Mouse (Mus musculus) cerebellum, postnatal 36 days (tissue): ENCODE results near the gene Cnga1.
"Not testable (repeated sequence)": the region's sequence is repeated elsewhere in the genome, so short reads cannot be mapped to it uniquely, and the experiment has no call there.

ENCODE experiments used
- DNase-seq, 2 experiments: peaks; one replicate each; pipeline ENCODE4 v3.0.0; 2021 to 2022; ENCODE audit warnings: mixed read lengths in 2 of 2

The Cnga1 gene

DNA sequence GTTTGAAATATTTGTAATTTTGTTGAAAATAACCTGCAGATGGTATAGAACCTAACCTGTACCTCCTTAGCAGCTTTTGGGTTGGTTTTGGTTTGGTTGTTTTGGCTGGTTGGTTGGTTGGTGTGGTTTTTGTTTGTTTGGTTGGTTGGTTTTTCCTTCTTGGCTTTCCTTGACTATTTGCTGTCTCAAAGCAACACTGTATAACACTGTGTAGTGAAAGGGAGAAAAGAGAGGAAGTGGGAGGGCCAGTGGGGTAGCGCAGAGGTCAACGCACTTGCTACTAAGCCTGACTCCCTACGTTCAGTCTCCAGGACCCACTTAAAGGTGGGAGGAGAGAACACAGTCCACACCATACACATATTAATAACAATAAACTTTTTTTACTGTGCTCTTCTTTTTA, 7.5 kb downstream of the Cnga1 start:
- DNase-seq, result no peak

DNA sequence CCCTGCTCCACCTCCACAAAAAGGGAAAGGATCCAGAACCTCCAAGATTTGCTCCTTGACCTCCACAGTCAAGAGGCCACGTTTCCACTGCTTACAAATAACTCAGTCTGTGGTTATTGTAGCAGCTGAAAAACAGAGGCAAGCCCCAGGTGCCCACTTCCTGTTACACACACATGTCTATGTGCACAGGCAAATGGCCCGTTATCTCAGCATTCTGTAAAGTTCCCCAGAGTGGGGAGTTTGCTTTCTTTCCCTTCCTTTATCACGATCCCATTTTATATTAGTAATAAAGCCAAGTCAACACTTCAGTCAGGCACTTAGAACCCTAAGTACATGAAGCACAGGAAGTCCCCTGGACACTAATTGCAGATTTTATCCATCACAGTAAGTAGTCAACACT, 8.0 kb downstream of the Cnga1 start:
- no peak for DNase-seq

DNA sequence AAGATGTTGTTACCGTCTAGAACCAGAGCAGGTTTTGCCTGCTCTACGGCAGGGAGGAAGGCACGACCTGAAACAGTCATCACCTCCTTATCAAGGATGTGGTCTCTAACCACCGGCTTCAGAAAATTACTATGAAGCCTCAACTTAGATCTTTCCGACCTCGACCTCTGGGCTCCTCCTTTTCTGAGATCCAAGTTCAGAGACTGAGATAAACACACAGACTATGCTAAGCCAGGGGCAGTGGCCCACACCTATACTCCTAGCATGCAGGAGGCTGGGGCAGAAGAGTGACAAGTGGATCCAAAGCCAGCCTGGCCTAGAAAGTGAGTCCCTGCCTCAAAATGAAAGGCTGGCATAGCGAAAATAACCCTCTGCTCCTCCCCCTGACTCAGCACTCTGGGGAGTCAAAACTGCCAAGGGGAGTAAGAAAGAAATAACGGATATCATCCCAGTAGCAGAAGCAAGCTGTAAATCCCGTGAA, 9.2 kb downstream of the Cnga1 start:
- DNase-seq, result no peak

DNA sequence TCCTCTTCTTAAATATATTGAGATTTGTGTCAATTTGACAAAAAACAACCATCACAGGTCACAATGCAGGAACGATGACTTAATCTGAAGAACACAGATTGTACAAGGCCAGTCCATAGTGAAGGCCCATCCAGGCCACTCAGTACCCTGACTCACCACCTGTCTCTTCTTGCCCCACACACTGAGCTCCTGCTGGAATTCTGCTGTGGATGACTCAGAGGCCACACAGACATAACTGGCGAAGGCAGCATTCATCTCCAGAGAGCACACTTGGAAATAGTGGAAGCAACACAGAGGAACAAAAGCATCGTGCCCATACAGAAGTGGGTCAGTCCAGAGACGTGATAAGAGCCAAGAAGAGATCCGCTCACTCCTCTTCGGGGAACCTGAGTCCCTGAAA, 14.0 kb downstream of the Cnga1 start:
- DNase-seq, result no peak

DNA sequence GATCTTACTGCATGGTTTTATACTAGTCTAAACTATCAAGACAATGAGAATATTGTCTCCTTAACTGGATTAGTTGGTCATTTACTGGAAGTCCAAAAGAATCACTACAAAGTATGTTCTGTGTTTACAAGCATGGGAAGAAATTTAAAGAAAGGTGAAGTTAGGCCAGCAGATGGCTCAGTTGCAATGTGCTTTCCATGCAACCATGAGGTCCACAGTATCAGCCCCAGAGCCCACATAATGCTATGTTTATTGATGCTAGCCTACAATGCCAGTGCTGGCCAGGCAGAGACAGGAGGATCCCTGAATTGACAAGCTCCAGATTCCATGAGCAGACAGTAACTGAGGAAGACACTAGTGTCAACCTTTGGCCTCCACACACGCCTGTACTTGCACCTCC, 23.1 kb downstream of the Cnga1 start:
- no peak for DNase-seq

DNA sequence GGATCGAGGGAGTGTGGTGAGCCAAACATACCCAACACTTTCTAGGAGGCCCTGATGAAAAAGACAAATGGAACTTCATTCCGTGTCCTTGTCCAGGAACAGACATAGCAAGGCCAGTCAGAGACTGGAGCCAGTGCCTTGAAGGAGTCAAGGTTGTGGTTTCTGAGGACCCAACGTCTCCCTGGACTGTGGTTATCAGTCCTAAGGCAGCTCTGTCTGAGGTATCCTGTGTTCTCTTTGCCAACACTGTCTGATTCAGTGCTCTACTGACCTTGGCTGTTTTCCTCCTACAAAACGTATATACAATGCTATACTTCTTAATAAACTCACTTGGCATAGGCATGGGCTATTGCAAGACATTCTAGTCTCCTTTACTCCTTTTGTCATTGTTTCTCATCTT, 26.7 kb downstream of the Cnga1 start:
- no peak for DNase-seq

DNA sequence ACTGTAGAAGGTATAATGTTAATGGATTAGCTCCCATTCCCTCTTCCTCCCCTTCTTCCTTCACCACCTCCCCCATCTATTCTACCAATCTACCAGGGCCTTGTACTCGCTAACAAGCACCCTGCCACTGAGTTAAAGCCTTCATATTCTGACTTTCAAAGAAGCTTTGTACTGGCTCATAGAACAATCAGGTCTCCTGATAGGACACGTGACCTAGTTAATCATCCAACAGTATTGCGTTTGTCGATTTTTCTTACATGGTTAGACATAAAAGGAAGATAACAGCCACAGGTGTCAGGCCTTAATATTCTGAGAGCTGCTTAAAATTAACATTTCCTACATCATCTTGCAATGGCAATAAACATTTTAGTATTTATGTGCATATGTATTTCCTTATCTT, 40.9 kb downstream of the Cnga1 start:
- no peak for DNase-seq

DNA sequence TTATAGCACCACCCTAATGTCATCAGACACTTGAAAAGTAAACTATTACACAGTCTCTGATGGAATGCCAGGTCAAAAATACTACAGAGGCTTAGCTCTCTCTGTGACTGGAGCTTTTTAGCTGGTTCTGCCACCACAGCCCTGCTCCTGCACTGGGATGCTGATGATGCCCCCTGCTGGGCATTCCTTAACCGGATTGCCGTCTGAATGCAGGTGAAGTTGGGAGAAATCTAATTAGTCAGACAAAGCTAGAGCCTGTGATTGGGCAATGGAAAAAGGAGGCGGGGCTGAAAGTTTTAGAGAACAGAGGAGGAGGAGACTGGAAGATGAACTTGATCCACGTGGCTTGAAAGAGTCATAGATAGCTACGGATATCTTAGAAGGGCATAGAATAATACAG, 43.1 kb downstream of the Cnga1 start:
- DNase-seq, result peak; percentile 6 to 7

DNA sequence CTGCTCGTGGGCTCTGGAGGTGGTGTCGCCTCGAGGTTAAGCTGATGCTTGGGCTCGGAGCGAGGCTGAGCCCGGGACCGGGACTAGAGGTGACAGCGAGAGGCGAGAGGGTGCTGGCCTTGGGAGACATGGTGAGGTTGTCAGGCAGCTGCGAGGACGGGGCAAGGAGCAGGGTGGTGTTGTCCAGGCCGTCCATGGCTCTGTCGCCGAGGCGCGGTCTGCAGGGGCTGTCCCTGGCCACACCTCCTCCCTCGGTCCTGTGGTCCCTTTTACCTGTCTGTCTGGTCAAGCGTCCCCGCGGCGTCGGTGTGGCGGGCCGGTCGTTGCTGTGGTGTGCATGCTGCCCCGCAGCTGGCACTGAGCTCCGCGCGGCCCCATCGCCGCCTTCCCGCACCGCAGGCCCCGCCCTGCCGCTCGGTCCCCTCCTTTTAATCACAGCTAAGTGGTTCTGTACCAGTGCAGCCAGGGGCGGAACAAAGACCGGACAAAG, 56.8 kb downstream of the Cnga1 start, which contains the start of gene Gm5868:
Gene Gm5868 (minus strand): TSS at position 360 of the 490 bp plus-strand sequence.
- DNase-seq, result no peak

DNA sequence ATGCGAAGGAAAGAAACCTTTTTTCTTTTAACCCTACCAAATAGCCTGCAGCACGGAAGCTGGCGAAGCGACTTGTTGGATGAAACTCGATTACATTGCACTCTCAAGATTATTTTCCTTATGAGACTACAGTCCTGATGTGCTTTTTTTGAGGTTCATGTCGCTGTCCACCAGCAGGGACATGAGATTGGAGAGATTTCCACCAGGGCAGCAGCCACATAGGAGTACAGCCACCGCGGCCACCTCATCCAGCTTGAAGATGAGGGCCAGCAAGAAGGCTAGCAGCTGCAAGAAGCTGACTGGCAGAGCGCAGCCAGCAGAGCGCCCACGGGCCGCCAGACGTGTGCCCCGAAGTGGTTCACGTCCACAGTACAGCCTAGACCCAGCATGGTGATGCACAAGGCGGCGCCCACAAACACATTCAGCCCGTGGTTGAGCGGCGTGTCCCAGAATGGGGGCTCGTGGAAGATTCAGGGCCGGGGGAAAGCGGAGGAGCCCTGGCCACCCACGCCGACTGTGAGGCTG, 57.3 kb downstream of the Cnga1 start:
- not testable (repeated sequence) for DNase-seq

DNA sequence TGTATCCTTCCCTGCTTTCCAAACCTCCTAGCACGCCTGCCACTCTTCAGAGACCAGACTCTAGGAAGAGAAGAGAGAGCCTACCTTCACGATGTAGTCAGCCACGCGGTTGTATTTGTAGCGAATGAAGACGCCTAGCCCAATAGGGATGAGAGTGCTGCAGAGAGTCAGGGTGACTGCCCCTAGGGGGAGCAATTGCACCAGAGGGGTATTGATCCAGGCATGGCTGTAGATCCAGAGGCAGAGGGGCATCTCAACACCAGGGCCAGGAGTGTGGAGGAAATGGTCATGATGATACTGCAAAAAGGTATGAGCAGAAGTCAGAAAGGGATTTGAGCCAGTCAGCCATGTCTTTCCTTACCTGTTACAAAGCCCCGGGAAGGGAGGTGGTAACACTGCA, 58.0 kb downstream of the Cnga1 start:
- not testable (repeated sequence) for DNase-seq

DNA sequence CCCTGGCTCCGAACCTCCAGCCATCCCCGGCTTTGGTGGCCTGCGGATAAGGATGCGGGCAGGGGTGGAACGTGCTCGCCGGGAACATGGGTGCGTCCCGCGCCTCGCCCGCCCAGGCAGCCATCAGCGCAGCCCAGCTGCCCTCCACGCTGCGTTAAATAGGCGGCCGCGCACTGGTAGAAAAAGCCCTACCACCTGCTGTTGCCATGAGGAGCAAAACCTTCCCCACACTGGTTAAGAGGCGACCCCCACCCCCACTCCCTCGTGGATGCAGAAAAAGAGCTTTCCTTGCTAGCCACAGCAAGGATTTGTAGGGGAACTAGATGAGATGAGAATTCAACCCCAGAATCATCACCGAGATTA, 63.1 kb downstream of the Cnga1 start, which contains the start of gene Zar1:
Gene Zar1 (minus strand): TSS at position 285 of the 363 bp plus-strand sequence.
- not testable (repeated sequence) for DNase-seq

DNA sequence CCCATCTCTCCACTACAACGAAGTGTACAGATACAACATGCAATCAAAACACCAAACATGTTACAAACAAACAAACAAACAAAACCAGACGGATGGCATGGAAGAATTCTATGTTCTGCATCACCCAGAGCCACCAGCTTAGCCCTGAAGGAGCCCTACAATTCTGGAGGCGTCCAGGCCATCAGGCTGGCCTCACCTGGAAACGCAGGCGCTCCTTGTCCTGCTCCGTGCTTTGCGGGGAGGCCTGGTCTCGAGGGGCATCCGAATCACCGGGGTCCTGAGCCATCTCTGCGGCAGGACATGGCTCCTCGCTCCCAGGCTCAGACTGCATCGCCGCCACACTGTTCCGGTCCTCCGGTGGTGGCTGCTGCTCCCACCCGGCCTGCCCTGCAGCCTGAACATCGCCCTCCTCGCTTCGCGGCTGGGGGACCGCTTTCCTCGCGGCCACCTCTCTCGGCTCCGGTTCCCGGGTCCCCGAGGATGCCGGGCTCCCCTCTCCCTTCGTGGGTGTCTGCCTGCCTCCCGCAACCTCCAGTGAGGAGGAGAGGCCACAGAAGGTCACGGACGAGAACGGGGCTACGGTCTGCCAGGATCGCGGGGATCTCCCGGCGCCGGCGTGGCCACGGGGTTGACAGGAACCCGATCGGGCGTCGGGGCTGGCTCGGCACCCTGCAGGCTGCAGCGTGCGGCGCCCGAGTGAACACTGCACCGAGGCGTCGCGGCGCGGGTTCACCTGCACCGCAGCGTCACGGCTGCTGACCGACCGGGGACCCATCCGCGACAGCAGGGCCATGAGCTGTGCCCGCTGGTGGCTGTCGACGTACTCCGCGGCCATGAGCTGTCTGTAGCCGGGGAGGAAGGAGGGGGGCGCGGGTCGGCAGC, 63.7 kb downstream of the Cnga1 start:
- not testable (repeated sequence) for DNase-seq

DNA sequence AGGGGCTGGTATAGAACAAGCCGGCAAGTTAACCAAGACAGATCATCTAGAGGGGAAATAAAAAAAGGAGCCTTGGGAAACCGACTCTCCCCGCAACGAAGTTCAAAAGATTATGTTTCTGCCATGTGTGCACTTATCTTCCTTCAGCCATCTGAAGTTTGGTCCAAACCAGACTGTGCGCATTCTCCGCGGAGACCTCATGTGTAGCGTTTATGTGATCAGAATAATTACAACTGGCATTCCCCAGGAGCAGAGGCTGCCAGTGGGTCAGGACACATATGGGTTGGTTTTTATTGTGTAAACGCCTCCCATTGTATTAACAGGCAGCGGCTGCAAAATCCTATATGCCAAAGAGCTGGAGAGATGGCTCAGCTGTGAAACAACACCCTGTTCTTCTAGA, 64.5 kb downstream of the Cnga1 start:
- not testable (repeated sequence) for DNase-seq

DNA sequence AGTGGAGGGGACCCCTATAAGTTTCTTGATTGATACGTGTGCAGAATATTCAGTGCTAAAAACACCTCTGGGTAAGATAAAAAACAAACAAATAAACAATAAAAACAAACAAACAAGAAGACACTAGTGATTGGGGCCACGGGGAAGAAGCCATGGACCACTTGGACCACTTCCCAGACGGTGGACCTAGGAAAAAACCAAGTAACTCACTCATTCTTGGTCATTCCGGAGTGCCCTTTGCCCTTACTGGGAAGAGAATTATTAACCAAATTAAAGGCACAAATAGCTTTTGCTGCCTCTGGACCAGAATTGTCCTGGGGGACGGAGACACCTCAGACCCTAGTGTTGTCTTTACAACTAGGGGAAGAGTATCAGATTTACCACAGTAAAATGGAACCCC, 78.5 kb downstream of the Cnga1 start:
- no peak for DNase-seq

DNA sequence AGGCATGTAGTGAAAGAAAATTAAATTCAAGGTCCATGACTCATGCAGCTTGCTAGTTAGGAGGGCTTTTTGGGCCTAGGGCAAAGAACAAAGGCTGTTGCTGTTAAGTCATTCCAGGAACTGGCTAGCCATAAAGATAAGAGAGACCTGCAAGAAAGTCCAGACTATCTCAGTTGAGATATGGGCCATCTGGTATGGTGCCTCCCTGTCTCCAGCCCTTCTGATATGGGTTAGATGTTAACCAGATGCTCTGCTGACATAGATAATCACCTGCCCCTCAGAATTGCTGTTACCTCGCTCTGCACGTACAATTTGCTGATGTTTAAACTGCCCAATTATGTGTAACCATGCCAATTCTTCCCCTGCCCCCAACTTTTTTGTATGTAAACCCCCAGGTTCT, 80.9 kb downstream of the Cnga1 start:
- not testable (repeated sequence) for DNase-seq

DNA sequence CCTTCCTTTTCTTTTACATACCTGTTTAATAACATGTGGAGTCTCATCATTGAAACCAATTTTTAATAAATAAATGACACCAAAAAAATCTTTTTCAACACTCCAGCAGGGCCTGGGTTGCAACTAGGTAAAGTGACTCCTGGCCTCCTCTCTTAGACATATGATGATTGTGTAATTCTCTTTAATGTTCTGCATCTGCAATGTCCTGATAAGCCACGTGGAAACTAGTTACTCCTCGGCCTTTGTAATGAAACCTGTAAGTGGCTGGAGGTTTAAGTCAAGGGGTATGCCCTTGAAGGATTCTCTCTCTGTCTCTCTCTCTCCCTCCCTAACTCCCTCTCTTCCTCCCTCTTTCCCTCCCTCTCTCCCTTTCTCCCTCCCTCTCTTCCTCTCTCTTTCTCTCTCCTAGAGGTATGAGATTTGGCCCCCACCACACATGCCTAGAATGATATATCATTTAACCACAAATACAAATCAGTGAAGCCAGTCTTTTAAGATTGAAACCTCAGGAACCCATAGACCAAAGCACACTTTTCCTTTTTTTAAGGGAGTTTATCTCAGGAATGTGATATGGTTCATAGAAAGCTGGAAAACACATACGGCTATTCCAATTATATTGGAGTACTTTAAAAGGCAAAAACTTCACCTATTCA, 83.0 kb downstream of the Cnga1 start:
- DNase-seq, result no peak

DNA sequence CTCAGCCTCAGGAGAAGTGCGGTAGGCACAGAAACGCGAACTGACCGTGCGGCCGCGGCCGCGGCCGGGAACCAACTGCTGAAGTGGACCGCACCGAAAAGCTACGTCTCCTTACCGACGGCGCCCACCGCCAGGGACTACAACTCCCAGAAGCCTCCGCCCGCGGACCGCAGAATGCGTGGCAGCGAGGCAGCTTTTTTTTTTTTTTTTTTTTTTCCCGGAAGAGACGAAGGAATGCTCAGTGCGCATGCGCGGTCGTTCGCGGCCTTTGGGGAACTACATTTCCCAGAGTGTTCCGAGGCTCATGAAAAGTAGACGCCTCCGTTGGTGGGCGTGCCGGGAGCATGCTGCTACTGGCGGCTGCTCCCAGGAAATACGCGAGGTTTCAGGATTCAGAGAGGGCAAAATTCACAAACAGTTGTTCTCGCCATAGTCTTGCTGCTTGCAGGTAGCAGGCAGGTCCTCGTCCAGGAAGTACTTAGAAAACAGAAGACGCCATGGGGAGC, 84.5 kb downstream of the Cnga1 start, which contains the start of gene Nfxl1:
Gene Nfxl1 (minus strand): TSS at position 141 of the 506 bp plus-strand sequence.
- peak; percentile 98 for DNase-seq

DNA sequence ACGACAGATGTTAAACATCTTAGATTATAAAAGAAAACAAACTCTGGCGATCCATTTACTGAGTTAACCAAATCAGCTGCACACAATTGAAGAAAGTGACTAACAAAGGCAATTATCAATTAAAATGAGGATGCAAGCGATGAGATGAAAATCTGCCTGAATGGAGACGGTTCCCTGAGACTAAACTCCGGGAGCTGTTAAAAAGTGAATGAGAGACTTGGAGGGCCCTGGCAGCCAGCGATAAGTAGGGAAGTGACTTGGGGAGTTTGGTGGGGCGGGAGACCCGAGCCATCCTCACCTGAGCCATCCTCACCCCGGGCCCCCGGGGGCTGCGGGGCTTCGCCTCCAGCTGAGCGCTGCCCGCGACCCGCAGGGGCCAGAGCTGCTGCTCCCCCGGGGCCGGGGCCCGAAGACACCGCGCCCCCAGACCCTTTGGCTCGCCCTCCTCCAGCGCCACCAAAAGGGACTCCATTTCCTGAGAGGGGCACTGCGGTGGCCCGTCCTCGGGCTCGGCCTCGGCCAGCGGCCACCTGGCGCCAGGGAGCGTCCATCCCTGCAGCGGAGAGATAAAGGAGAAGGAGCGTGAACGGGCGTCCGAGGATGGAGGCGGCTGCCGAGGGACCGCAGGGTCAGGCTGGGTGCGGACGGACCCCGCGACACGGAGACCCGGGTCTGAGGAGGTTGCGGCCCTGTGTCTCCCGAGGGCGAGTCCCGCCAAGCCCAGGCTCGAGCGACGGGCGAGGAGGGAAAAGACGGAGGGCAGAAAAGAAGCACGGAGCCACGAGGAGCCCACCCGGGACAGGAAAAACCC, 85.2 kb downstream of the Cnga1 start:
- no peak for DNase-seq

DNA sequence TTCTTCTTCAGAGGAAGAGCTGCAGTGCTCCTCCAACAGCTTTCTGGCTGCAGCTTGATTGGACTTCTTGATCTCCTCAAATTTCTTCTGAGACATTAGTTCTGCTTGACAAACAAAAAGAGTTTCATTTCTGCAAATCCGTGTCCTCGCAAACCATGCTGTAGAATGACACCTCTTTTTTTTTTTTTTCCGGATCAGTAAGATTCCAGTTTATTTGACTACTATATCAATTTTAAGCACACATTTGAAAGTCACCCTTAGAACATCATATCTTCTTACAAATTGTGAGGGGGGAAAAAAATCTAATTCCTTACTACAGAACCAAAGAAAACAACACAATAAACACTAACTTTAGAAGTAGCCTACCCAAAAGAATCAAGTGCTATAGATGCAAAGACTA, 87.8 kb downstream of the Cnga1 start:
- no peak for DNase-seq
